Mouse (Mus musculus) heart, adult 2 months (tissue): ENCODE results near the gene Tnk1.

Source experiments
- EP300 ChIP-seq: fragments of 200-500 bp; IDR thresholded peaks from 2 replicates; pipeline ENCODE4 v1.6.1; 2011; ENCODE audit warnings: low read depth, low read length, control low read depth; ENCODE audit not compliant: insufficient read depth
- POLR2A ChIP-seq: fragments of 200-500 bp; IDR thresholded peaks from 2 replicates; pipeline ENCODE4 v1.6.1; 2011; ENCODE audit warnings: mild to moderate bottlenecking, low read depth, low read length, control low read depth; ENCODE audit not compliant: insufficient read depth

DNA sequence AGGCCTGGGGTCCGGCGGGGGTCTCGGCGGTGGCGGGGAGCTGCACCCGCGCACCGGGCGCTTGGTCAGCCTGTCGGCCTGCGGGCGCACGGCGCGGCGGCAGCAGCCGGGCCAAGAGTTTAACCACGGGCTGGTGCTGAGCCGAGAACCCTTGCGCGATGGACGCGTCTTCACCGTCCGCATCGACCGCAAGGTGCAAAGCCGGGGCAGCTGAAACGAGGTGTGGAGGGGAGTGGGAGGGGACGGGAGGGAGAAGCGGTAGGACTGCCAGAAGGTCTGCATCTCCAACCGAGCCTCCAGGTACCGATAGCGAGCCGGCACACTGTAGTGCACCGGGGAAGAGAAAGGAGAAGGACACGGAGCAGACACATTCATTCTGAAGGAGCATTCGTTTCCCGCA, 43.5 kb upstream of the Tnk1 start:
- TF ChIP-seq POLR2A: no peak
- no peak for TF ChIP-seq EP300
